Mouse (Mus musculus) layer of hippocampus, postnatal 36 days (tissue): ENCODE results near the gene Cmya5. TPM values are rescaled to one million over a fixed set of nuclear protein-coding genes. Genes with fewer than 3 reads are reported as not detected.
"Not testable (repeated sequence)": the region's sequence is repeated elsewhere in the genome, so short reads cannot be mapped to it uniquely, and the experiment has no call there.

Source experiments
- DNase-seq, 2 experiments: peaks; one replicate each; pipeline ENCODE4 v3.0.0; 2022
- total RNA-seq, 2 experiments: library from RNA; stranded (reverse); gene quantifications; 2 replicates each; pipeline ENCODE4 v1.2.3; 2021

Gene Cmya5
- 1 to 10 TPM; 2.9 to 3.1 TPM for total RNA-seq

DNA sequence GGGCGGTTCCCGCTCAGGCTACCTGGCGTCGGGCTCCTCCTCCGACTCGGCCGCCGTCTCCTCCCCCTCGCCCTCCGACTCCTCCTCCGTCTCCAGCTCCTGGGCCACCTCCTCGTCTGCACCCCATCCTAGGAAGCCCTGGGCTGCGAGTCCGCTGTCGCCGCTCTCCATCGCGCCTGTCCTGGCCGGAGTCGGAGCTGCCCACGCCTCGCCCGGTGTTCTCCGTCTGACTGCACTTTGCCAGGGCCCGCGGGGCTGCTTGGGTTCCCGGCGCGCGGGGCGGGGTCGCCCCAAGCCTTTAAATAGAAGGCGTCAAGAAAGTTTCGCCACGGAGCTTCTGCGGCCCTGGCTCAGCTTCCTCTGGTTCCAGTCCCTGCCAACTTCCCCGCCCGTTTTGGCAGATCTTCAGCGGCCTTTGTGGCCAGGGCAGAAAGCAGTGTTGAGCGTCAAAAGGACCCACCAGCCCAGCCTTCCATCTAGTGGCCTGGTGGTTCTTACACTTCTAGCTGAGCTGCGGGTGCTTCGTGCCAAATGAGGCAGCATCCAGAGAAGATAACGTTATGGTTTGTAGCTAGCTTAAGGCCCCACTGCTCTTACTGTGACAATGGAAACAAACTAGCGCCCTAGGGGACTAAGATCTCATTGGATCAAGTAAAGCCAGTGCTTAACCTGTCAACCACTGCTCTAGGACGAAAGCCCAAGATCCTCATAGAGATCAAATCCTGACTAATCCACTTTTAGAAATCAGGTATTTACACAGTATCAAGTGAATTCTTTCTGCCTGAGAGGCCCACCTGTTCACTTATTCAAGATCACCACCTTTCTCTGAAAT is at the start of gene Cmya5:
Gene Cmya5 (minus strand): TSS at position 389 of the 832 bp plus-strand sequence.
- DNase-seq = peak; percentile 76 to 78

- no peak for DNase-seq
Observed at GRCm38 (mm10) chr13:93192646-93193026, 48.1 kb upstream of the Cmya5 start.

GRCm38 (mm10) chr13:93191831-93192645 is 47.5 kb upstream of the Cmya5 start, which contains the start of gene Tent2:
Gene Tent2, minus strand, starts transcription at chr13:93192385.
- DNase-seq = peak; percentile 93 to 94

- DNase-seq = no peak
Observed at GRCm38 (mm10) chr13:93189416-93189815, 44.9 kb upstream of the Cmya5 start.

GRCm38 (mm10) chr13:93188738-93189137 is 44.2 kb upstream of the Cmya5 start:
- DNase-seq = no peak

DNA sequence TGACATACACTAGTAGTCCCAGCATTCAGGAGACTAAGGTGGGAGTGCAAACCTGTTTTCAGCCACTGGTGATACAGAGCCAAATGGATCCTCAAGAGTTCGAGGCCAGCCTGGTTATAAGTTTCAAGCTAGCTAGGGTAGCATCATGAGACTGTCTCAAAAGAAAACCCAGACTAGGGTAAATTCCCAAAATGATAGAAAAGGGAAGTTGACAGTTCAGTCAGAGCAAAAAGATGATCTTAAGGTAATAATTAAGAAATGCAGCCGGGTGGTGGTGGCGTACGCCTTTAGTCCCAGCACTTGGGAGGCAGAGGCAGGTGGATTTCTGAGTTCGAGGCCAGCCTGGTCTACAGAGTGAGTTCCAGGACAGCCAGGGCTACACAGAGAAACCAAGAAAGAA is 43.3 kb upstream of the Cmya5 start:
- not testable (repeated sequence) for DNase-seq

GRCm38 (mm10) chr13:93180351-93180750 is 35.8 kb upstream of the Cmya5 start:
- DNase-seq = no peak

GRCm38 (mm10) chr13:93179522-93179921 is 35.0 kb upstream of the Cmya5 start:
- DNase-seq = no peak

GRCm38 (mm10) chr13:93177571-93177970 is 33.0 kb upstream of the Cmya5 start:
- no peak for DNase-seq

- no peak for DNase-seq
Observed at GRCm38 (mm10) chr13:93163303-93163702, 18.8 kb upstream of the Cmya5 start.

DNA sequence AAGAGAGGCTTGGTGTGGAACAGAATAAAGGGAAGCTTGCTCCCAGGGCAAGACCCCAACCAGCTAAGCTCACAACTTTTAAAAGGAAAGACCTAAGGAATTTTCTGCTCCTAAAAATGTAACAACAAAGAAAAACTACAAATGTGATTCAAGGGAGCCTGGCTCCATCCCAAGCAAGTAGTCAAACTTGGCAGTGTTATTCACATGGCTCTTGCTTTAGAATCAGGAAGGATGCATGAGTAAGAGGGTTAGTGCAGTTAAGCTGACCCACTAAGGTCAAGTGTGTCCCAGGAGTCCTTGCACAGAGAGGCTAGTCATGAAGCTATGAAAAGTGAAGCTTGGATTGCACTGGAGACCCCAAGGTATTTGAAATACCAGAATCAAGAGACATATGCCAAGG is 17.9 kb upstream of the Cmya5 start:
- no peak for DNase-seq

DNA sequence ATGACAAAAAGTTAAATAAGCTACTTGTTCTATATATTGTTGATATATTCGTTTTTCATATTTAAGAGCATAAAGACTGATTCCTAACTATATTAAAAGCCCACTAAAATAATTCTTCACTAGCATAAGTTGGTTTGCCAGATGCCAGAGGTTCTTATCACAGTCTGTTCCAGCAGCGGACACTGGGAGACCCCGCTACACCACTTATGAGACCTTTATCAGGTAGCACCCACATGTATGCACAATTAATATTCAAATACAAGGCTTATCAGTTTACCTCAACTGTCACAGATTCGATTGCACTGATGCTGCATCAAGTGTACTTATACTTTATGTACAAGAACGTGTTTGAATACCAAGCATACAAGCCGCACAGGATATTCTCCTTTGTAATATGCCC is 13.7 kb upstream of the Cmya5 start:
- DNase-seq = no peak

DNA sequence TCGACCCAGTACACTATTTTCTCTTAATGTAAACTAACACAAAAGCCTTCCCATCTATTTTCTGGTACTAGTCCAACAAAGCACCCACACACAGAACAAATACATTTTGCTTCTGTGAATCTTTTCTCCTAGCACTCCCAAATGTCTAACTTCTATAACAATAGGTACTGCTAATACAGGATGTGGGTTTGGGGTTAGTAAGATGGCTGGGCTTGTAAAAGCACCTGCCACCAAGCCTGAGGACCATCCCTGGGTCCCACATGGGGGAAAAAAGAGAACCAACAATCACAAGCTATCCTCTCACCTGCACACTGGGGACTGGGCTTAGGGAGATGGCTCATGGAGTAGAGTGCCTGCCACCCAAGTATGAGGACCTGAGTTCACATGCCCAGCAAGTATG is 8.8 kb upstream of the Cmya5 start:
- no peak for DNase-seq

- DNase-seq = no peak
Observed at GRCm38 (mm10) chr13:93143819-93144283, 673 bp downstream of the Cmya5 start.

- no peak for DNase-seq
Observed at GRCm38 (mm10) chr13:93141184-93141583, 3.3 kb downstream of the Cmya5 start.

DNA sequence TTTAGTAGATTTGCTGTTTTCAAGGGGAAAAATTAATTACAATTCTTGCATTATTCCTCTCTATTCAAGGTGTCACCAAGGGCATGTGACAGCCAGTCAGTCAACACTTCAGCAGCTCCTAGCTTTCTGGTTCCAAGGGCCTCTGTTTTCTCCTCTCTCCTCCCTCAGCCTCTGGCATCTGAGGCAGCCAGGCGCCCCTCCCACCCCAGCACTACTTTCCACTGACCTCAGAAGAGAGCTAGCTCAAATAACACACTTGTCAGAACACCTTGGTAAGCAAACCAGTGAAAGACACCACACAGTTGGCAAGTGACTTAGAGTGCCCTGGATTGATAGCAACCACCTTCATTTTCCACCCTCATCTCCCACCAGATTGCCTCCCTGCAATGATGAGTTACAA is 6.5 kb downstream of the Cmya5 start:
- DNase-seq = no peak

DNA sequence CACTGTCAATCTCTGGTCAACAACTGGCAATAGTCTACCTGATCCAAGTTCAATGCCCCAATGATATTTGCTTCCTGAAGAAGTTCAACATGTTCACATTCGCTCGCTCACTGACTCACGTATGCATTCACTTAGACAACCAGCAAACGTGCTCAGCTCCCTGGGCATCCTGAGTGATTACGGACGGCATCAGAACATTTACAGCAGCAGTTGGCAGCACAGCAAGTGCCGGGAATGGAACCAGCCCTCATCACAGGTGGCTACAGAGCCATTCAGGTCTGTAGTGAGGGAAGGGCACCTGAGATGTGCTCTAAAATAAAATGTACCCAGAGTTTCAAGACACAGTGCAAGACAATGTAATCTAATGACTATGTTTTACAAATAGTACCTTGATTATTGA is 7.4 kb downstream of the Cmya5 start:
- DNase-seq = no peak

DNA sequence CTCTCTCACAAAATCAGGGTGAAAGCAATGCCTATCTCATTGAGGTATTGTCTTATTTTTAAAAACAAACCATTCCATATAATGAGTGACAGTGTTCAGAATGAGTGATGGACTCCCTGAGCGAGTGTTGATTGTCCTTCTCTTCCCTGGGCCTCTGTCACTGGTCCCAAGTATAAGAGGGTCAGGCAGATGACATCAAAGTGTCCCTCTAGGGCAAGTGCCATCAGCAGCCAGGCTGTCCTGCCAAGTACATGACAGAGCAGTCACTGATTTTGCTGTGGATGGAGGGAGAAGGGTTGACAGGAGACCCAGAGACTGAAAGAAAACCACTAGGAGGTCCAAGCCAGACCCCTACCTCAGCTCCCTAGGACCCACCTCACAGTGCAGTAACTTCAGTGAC is 8.3 kb downstream of the Cmya5 start:
- no peak for DNase-seq

GRCm38 (mm10) chr13:93135501-93135900 is 9.0 kb downstream of the Cmya5 start:
- DNase-seq = no peak

GRCm38 (mm10) chr13:93130674-93131073 is 13.8 kb downstream of the Cmya5 start:
- no peak for DNase-seq

GRCm38 (mm10) chr13:93128961-93129360 is 15.6 kb downstream of the Cmya5 start:
- no peak for DNase-seq

DNA sequence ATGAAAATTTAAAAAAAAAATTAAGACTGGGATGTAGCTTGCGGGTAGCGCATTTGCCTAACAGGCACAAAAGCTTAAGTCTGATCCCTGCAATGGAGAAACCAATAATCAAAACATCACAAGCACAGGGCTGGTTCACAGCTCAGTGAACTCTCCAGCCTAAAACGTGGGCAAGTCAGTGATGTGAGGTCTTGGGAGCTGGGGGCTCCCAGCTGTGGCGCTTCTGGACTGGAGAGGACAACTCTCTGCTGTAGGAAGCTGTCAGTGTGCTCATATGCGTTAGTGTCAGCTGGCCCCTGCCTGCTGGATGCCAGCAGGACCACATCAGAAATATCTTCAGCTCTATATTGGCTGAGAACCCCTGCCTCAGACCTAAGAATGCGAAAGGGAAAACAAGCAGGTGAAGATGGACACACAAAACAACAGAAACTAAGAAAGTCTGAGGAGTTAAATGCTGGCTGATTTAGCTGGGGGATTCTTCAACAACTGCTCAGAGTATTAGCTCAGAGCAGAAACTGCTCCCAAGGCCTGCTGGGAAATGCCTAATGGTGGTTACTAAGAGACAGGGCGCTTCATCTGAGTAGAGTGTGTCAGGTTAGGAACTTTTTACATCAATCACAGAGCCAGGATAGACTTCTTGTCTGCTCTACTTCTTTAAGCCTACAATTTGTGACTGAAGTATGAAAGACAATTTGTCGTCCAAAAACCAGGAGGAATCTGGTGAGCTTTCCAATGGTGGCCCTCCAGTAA is 16.2 kb downstream of the Cmya5 start:
- no peak for DNase-seq

DNA sequence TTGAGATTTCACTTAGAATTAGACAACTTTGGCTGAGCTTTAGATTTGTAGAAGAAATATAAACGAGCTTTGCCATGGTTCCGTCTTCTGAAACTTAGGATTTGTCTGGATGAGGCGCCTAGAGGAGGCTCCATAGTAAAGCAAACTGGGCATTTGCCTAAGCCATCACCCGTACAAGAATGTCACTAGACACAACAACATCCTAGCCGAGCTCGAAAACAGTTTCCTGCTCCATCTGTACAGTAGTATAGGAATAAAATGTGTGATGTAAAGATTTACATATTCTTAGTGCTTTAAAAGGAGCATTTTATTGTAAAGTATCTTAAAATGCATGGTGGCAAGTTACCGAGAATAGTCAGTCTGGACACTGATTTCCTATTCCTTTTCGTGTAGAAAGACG is 22.2 kb downstream of the Cmya5 start:
- DNase-seq = no peak
